Mouse (Mus musculus) v-Abl transformed pro-B cells (cell line): ENCODE measurements around the gene Ppargc1a.

ENCODE experiments used
- in situ Hi-C, 2 experiments: fragments of 400-800 bp; cut with MboI; formaldehyde crosslinking; loops; one replicate each; pipeline ENCODE4 v1.15.1; 2025; ENCODE audit not compliant: unreplicated experiment in 2 of 2

Gene Ppargc1a

DNA sequence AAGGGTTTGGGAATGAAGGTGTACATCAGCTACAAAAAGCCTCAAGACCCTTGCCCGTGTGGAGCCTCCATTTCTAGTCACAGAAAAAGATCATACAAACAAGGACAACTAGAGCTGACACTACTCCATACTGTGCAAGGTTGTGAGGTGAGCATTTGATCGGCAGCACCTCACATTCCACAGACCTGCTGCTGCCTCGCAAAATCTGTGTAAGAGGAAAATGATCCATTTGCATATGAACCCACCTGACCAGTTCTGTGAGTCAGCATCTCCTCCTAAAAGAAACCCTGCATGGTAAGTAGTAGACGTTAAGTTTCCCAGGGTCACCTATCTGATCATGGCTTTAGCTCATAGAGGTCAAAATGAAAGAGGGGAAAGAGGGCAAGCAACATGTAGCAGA is 135.5 kb downstream of the Ppargc1a start:
- in situ Hi-C loops: no loop called here

DNA sequence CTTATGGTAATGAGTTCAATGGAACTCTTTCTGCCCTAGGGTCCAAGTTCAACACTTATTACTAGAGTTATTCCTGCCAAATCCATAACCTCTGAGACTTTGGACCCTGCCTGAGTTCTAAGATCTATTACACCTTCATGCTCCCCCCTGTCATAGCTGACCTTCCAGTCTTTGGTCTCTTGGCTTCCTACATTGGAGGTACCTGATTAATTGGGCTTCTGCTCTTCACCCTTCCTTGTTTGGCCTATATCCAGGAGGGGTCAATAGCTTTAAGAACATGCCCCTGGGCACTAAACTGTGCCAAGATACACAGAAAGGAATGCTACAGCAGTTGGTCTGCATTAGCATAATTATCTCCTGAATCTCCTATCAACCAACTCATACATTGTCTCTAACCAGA is 141.1 kb downstream of the Ppargc1a start:
- in situ Hi-C loops: no loop called here

DNA sequence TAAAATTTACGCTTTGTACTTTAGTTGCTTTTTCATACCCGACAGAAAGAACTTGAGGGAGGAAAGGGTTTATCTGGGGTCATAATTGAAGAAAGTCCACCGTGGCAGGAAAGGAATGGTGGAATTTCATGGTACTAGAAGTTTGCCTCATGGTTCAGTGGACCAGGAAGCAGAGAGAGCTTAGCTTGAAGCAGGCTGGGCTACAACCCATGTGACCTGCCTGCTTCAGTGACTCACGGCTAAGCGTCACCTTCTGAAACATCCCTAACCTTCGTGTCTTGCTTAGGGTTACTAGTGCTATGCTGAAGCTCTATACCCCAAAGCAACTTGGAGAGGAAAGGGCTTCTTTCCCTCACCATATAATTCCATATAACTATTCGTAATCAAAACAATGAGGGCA is 151.1 kb downstream of the Ppargc1a start:
- in situ Hi-C loops: no loop called here

DNA sequence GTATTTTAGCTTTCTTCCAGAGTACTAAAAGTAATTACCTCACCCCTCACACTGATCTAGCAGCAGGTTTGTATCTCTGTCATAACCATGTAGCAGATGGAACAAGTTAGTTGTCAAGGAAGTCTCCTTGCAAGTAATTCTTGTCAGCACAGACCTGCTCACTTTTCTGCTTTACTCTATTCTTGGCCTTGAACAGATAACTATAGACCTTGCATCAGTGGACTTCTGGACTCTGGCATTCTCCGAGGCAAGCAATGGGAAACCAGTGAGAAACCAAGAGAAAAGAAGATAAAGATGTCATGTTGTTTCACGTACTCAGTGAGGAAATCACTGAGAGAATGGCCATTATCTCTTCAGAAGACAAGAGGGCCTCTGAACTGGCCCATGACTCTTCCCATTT is 152.1 kb downstream of the Ppargc1a start:
- in situ Hi-C loops: no loop called here

DNA sequence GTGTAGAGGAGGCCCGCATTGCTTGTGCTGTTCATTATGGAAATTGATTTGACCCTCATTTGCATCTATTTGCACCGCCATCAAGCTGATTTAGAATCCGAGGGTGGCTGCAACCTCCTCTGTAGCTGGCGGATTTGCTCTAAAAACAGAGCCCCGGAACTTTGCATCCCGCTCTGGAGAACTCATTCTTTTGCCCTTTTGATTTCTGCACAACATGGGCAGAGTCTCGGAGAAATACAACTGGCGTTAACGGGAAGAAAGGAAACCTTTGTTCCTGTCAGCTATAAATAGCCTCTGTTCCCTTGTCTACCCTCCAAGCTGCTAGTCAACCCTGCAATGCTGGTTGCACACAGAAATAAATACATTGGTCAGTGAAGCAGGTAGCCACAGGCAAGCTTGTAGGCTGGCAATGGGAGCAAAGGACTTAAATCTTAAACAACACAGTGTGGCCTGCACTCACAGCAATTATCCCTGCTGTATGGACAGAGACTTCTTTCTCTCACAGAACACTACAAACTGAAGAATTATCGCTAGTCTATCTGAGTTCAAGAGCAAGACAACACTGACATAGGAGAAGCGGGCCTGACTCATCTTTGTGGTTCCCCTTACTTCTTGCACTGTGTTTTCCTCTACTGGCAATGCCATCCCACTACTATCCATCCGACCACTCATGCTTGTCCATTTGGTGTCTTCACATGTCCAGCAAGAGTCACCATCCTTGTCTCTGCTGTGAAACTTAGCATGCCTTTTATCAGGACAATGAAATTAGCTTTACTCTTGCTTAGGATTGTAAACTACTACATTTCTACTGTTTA is 155.0 kb downstream of the Ppargc1a start:
- in situ Hi-C loops: no loop called here

DNA sequence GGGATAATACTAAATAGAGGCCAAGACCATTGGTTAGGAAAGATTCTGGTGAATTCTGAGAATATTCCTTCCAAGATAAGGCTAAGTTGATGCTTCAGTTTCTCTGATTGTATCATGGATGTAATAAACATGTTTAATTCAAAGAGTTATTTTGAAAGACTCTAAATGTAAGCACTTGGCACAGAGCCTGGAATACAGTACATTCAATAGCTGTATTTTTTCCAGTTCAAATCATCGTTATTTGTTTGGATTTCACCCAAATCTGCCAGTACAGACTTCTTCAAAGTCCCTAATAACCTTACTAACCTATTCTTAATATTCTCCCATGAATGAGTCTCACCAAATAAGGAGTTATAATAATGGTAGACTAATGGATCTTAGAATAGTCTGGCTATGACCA is 157.5 kb downstream of the Ppargc1a start:
- in situ Hi-C loops: no loop called here

DNA sequence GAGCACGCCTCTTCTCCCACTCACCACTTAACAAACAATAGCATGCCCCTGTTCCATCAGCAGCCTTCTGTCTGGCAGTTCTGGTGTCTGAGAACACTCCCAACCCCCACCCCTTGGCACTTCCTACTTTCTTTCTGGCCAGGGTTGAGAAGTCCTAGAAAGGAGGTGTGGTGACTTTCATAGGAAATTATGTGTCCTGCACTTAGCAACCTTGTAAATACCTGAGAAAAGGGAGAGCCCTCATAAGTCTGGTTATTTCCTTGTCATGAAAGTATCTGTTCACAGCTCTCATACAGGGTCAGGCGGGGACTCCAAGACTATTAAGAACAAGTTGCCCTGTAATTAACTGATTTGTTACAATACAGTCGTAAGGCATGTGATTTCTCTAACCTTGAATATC is 161.1 kb downstream of the Ppargc1a start:
- in situ Hi-C loops: no loop called here
